Mouse (Mus musculus) hindbrain, embryonic 13.5 days (tissue): ENCODE data around the gene Mybpc2. TPM values are rescaled to one million over a fixed set of nuclear protein-coding genes. Genes with fewer than 3 reads are reported as not detected.

Source experiments
- ATAC-seq: fragments of 200-750 bp; cut with Nextera tagmentation; 2 replicates; pipeline ENCODE4 v1.8.0; 2017; ENCODE audit warnings: moderate TSS enrichment; ENCODE audit not compliant: low FRiP score
- H3K27ac ChIP-seq: fragments of 300-500 bp; sonication (generic); 2 replicates; pipeline ENCODE4 v1.5.1; 2015; ENCODE audit warnings: inconsistent platforms, mild to moderate bottlenecking, moderate library complexity
- H3K27me3 ChIP-seq: fragments of 300-500 bp; sonication (generic); 2 replicates; pipeline ENCODE4 v1.6.1; 2015; ENCODE audit warnings: mild to moderate bottlenecking, inconsistent platforms
- H3K36me3 ChIP-seq: fragments of 300-500 bp; sonication (generic); 2 replicates; pipeline ENCODE4 v1.6.1; 2015; ENCODE audit warnings: mild to moderate bottlenecking, inconsistent platforms
- H3K4me1 ChIP-seq: fragments of 300-500 bp; sonication (generic); replicated peaks from 2 replicates; pipeline ENCODE4 v1.6.1; 2015; ENCODE audit warnings: inconsistent platforms
- H3K4me2 ChIP-seq: fragments of 300-500 bp; sonication (generic); 2 replicates; pipeline ENCODE4 v1.6.1; 2015; ENCODE audit warnings: inconsistent platforms, mild to moderate bottlenecking, moderate library complexity
- H3K4me3 ChIP-seq: fragments of 300-500 bp; sonication (generic); 2 replicates; pipeline ENCODE4 v1.5.1; 2015; ENCODE audit warnings: mild to moderate bottlenecking, inconsistent platforms
- H3K9ac ChIP-seq: fragments of 300-500 bp; sonication (generic); 2 replicates; pipeline ENCODE4 v1.6.1; 2015; ENCODE audit warnings: mild to moderate bottlenecking, inconsistent platforms
- H3K9me3 ChIP-seq: fragments of 300-500 bp; sonication (generic); 2 replicates; pipeline ENCODE4 v1.6.1; 2016; ENCODE audit warnings: inconsistent platforms
- WGBS: fragments of 180-500 bp; shearing (Covaris S2); methylation state at CpG from one replicate; pipeline ENCODE4 v1.1.7; 2015; 5-methylcytosine and 5-hydroxymethylcytosine counted together
- polyA plus RNA-seq: library from polyadenylated mRNA; unstranded; fragments of >200 nt; fragmentation: Nextera tagmentation; extraction: Ambion mirVana; gene quantifications from 2 replicates; pipeline ENCODE4 v1.2.1, GENCODE M21; 2015

The Mybpc2 gene
- polyA plus RNA-seq, 1 experiment from 2014 or later, result 0.08 TPM

DNA sequence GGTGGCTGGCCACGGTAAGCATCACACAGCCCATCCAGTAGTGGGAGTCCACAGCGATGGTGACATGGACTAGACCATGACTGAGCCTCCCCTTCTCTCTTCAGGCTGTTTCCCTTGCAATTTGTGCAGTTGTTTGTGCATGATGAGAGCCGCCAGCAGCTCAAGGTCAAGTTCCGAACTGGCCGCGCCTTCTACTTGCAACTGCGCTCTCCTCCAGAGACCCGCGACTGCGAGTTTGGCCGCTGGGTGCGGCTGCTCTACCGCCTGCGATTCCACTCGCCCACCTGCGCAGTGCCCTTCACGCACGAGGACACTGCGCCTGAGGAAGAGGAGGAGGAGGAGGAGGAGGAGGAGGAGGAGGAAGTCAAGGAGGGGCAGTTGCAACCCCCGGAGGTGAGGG, 24.4 kb downstream of the Mybpc2 start:
- 0 out of 2 replicates have a peak, but pooled peaks cover 3% of the 10 kb centered on the region for H3K9me3 ChIP-seq
- no peaks in the 10 kb centered on the region for H3K36me3 ChIP-seq
- H3K9ac ChIP-seq, result no peak overlapping the region
- no peak overlapping the region for H3K4me2 ChIP-seq
- peaks cover 19% of the 10 kb centered on the region for H3K4me1 ChIP-seq
- ATAC-seq, result no peak
- 0 out of 2 replicates have a peak, but pooled peaks cover 8% of the 10 kb centered on the region for H3K27me3 ChIP-seq
- no peak overlapping the region for H3K4me3 ChIP-seq
- WGBS, result 69% methylated on average over 20 of the region's 20 CpGs
- no peak overlapping the region for H3K27ac ChIP-seq

GRCm38 (mm10) chr7:44498922-44499321, 25.5 kb downstream of the Mybpc2 start:
- H3K9me3 ChIP-seq, result no peaks in the 10 kb centered on the region
- H3K27me3 ChIP-seq, result 0 out of 2 replicates have a peak, but pooled peaks cover 8% of the 10 kb centered on the region
- no peak overlapping the region for H3K4me2 ChIP-seq
- WGBS, result 82% methylated on average over 1 of the region's 1 CpGs
- H3K4me1 ChIP-seq, result peaks cover 27% of the 10 kb centered on the region
- H3K27ac ChIP-seq, result no peak overlapping the region
- no peak overlapping the region for H3K4me3 ChIP-seq
- no peak overlapping the region for H3K9ac ChIP-seq
- peaks cover 6% of the 10 kb centered on the region; the same call in 1 of the 2 replicates for H3K36me3 ChIP-seq
- ATAC-seq, result no peak

DNA sequence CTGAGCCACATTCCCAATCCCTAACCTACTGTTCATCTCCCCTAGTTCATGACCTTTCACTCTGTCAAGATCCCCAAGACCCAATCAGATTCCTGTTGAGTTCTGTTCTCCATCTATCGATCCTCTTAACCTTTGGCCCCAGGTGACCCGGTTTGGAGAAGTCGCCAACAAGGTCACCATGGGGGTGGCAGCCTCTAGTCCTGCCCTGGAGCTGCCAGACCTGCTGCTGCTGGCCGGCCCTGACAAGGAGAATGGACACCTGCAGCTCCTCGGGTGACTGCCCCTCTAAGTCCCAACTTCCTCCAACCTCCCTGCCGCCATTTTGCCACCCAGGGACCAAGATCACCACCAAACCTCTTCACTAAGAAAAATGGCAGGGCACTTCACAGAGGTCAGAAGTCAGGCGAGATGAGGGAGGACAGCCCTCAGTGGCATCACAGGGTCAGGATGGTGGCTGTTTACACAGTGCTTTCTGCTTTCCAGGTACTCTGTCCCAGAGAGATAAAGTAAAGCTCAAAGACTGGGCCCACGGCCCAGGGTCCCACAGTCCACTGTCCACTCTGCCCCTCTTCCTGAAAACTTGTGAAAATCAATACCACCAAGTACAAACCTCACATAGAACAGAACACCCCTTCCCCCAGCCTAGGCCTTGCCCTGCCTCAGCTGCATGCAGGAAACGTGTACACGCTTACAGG, 26.9 kb downstream of the Mybpc2 start:
- Histone ChIP-seq H3K27ac (peak overlapping the region; percentile 99), H3K4me2 (peak overlapping the region; percentile 85), H3K9me3 (no peaks in the 10 kb centered on the region), H3K4me1 (peaks cover 31% of the 10 kb centered on the region), H3K9ac (peak overlapping the region; percentile 93), H3K36me3 (peaks cover 18% of the 10 kb centered on the region), H3K27me3 (0 out of 2 replicates have a peak, but pooled peaks cover 8% of the 10 kb centered on the region), H3K4me3 (peak overlapping the region; percentile 76)
- 83% methylated on average over 10 of the region's 10 CpGs for WGBS
- ATAC-seq, result no peak

- peak overlapping the region; percentile 93 for H3K9ac ChIP-seq
- ATAC-seq, result no peak
- 0 out of 2 replicates have a peak, but pooled peaks cover 8% of the 10 kb centered on the region for H3K27me3 ChIP-seq
- peaks cover 26% of the 10 kb centered on the region for H3K36me3 ChIP-seq
- WGBS, result under 1% methylated on average over 25 of the region's 26 CpGs
- no peaks in the 10 kb centered on the region for H3K9me3 ChIP-seq
- H3K27ac ChIP-seq, result peak overlapping the region; percentile 99
- H3K4me2 ChIP-seq, result peak overlapping the region; percentile 85
- H3K4me3 ChIP-seq, result peak overlapping the region; percentile 76
- H3K4me1 ChIP-seq, result peaks cover 31% of the 10 kb centered on the region
These were observed 27.7 kb downstream of the Mybpc2 start for GRCm38 (mm10) chr7:44496771-44497109.

DNA sequence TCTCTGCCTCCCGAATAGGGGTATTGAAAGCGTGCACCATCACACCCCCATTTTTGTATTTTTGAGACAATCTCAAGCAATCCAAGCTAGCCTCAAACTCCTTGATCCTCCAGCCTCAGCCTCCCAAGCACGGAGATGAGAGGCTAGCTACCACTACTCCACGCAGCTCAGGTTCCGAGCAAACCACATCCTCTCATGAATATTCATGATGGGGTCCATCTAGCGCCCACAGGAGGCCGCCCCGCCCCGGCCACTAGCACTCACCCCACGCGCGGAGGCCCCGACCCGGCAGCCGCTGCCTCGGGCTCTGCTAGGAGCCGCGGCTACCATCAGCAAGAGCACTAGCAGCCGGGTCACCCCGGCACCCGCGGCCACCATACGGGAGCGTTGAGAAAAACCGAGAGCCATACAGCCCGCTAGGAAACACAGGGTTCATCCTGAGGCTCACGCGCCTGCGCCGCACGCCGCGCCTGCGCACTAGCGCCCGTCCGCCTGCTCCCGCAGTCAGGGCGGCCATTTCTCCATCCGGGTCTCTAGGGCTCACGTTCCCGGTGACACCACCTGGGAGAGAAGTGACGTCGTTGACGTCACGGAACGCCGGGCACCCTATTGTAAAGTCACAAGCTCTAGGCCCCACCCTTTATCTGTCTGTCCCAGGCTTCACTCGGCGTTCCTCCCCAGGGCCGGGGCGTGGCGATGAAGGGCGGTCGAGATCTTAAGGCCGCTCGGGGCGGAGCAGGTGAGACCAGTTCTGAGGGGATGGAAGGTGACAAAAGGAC, 28.3 kb downstream of the Mybpc2 start, which contains the start of the genes Emc10 and Fam71e1:
Gene Emc10 (minus strand): TSS at position 538 of the 779 bp plus-strand sequence.
Gene Fam71e1 (plus strand): TSS at position 590 of the 779 bp plus-strand sequence.
- H3K36me3 ChIP-seq, result peaks cover 31% of the 10 kb centered on the region
- H3K4me2 ChIP-seq, result peak within 1 kb of the TSS; percentile 85
- peaks cover 34% of the 10 kb centered on the region for H3K4me1 ChIP-seq
- peak within 1 kb of the TSS; percentile 93 for H3K9ac ChIP-seq
- H3K9me3 ChIP-seq, result no peaks in the 10 kb centered on the region
- H3K27me3 ChIP-seq, result 0 out of 2 replicates have a peak, but pooled peaks cover 8% of the 10 kb centered on the region
- H3K27ac ChIP-seq, result peak within 1 kb of the TSS; percentile 99
- peak; percentile 96 for ATAC-seq
- H3K4me3 ChIP-seq, result peak within 1 kb of the TSS; percentile 76
- WGBS, result under 1% methylated on average over 58 of the region's 58 CpGs

DNA sequence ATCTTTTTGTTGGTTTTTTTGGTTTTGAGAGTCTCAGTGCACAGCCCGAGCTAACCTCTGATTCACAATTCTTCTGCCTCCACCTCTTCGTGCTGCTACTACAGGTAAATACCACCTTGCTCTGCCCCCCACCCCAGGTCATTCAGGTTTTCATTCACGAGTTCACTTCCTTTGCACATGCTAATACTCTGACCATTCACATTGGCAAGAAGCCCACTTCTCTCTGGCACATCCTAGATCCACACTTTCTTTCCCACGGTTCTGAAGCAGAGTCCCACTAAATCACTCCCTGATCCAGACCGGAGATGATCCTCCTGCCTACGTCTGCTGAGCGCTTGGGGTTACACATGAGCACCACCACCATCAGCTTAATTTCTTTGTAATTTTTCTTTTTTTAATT, 29.4 kb downstream of the Mybpc2 start:
- no peak for ATAC-seq
- Histone ChIP-seq H3K4me3 (peak overlapping the region; percentile 76), H3K27me3 (0 out of 2 replicates have a peak, but pooled peaks cover 7% of the 10 kb centered on the region), H3K4me1 (peaks cover 42% of the 10 kb centered on the region), H3K36me3 (peaks cover 42% of the 10 kb centered on the region), H3K4me2 (peak overlapping the region; percentile 85), H3K9me3 (no peaks in the 10 kb centered on the region), H3K27ac (no peak overlapping the region), H3K9ac (peak overlapping the region; percentile 93)
- WGBS, result 89% methylated on average over 7 of the region's 7 CpGs

GRCm38 (mm10) chr7:44494681-44495080, 29.8 kb downstream of the Mybpc2 start:
- WGBS, result 95% methylated on average over 12 of the region's 12 CpGs
- ATAC-seq, result no peak
- Histone ChIP-seq H3K4me3 (0 out of 2 replicates have a peak overlapping the region, but pooled peaks have one; percentile 5), H3K9ac (peak overlapping the region; percentile 93; the same call in 1 of the 2 replicates), H3K36me3 (peaks cover 46% of the 10 kb centered on the region), H3K9me3 (no peaks in the 10 kb centered on the region), H3K27ac (no peak overlapping the region), H3K4me2 (peak overlapping the region; percentile 85), H3K4me1 (peaks cover 42% of the 10 kb centered on the region), H3K27me3 (0 out of 2 replicates have a peak, but pooled peaks cover 3% of the 10 kb centered on the region)

GRCm38 (mm10) chr7:44492166-44492826, 32.2 kb downstream of the Mybpc2 start:
- H3K4me3 ChIP-seq, result no peak overlapping the region
- no peak overlapping the region; the same call in 1 of the 2 replicates for H3K9ac ChIP-seq
- H3K9me3 ChIP-seq, result no peaks in the 10 kb centered on the region
- WGBS, result 94% methylated on average over 21 of the region's 21 CpGs
- H3K27me3 ChIP-seq, result no peaks in the 10 kb centered on the region
- H3K27ac ChIP-seq, result no peak overlapping the region
- peaks cover 65% of the 10 kb centered on the region for H3K36me3 ChIP-seq
- ATAC-seq, result no peak
- no peak overlapping the region for H3K4me2 ChIP-seq
- peaks cover 39% of the 10 kb centered on the region for H3K4me1 ChIP-seq

DNA sequence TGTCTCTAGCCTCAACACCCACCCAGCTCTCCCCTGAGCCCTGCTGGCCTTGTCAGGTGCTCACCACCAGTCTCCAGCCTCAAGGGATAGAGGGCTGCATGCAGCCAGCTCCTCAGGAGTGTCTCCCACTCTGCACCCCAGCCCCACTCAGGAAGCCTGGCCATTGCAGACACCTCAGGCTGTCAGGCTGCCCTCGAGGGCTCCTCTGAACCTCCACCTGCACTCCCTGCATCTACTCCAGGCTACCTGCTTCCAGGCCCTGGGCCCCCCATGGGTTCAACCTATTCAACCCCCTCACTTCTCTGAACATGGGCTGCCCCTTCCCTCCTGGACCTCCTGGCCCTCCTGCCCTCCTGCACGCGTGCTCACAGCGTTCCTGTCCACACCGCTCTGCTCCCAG, 33.1 kb downstream of the Mybpc2 start:
- Histone ChIP-seq H3K9me3 (no peaks in the 10 kb centered on the region), H3K4me1 (peaks cover 43% of the 10 kb centered on the region), H3K4me2 (no peak overlapping the region), H3K27ac (no peak overlapping the region), H3K9ac (peak overlapping the region; percentile 13; the same call in 1 of the 2 replicates), H3K36me3 (peaks cover 65% of the 10 kb centered on the region), H3K4me3 (no peak overlapping the region), H3K27me3 (no peaks in the 10 kb centered on the region)
- WGBS, result 94% methylated on average over 5 of the region's 5 CpGs
- ATAC-seq, result no peak

- no peaks in the 10 kb centered on the region for H3K27me3 ChIP-seq
- no peak overlapping the region for H3K27ac ChIP-seq
- H3K4me3 ChIP-seq, result no peak overlapping the region
- H3K9me3 ChIP-seq, result no peaks in the 10 kb centered on the region
- peaks cover 37% of the 10 kb centered on the region for H3K4me1 ChIP-seq
- WGBS, result 88% methylated on average over 4 of the region's 4 CpGs
- ATAC-seq, result no peak
- peaks cover 65% of the 10 kb centered on the region for H3K36me3 ChIP-seq
- 0 out of 2 replicates have a peak overlapping the region, but pooled peaks have one; percentile 13 for H3K9ac ChIP-seq
- H3K4me2 ChIP-seq, result no peak overlapping the region
These were observed 34.2 kb downstream of the Mybpc2 start for GRCm38 (mm10) chr7:44490281-44490680.

GRCm38 (mm10) chr7:44488545-44488944, 35.9 kb downstream of the Mybpc2 start:
- Histone ChIP-seq H3K4me2 (no peak overlapping the region), H3K4me1 (peaks cover 27% of the 10 kb centered on the region), H3K27ac (no peak overlapping the region), H3K36me3 (peaks cover 57% of the 10 kb centered on the region), H3K9me3 (no peaks in the 10 kb centered on the region), H3K4me3 (no peak overlapping the region), H3K27me3 (no peaks in the 10 kb centered on the region), H3K9ac (no peak overlapping the region; the same call in 1 of the 2 replicates)
- WGBS, result 94% methylated on average over 8 of the region's 8 CpGs
- no peak for ATAC-seq

DNA sequence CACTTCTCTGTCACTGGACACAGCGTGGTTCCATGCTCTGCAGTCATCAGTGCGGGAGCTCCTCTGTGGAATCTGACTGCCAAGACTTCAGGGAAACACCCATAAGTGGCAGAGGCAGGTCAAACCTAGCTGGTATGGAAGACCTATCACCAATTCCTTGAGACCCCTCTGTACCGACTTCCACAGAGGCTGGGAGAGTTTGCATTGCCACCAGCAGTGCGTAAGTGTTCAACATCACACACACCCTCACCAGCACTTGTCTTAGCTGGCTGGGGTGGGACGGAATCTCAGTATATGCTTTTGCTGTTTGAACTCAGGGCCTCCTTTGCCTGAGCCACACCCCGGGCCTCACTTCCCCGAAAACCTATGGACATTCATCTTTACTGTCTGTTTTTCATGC, 36.5 kb downstream of the Mybpc2 start:
- H3K4me2 ChIP-seq, result no peak overlapping the region
- no peaks in the 10 kb centered on the region for H3K9me3 ChIP-seq
- no peak for ATAC-seq
- peaks cover 51% of the 10 kb centered on the region for H3K36me3 ChIP-seq
- no peak overlapping the region; the same call in 1 of the 2 replicates for H3K27ac ChIP-seq
- 0 out of 2 replicates have a peak, but pooled peaks cover 2% of the 10 kb centered on the region for H3K27me3 ChIP-seq
- H3K9ac ChIP-seq, result no peak overlapping the region
- WGBS, result 89% methylated on average over 7 of the region's 7 CpGs
- H3K4me3 ChIP-seq, result no peak overlapping the region
- H3K4me1 ChIP-seq, result peaks cover 23% of the 10 kb centered on the region
